Mouse (Mus musculus): ENCODE measurements around the gene Gm47955. TPM values are rescaled to one million over a fixed set of nuclear protein-coding genes. Genes with fewer than 3 reads are reported as not detected.
"Not testable (repeated sequence)": the region's sequence is repeated elsewhere in the genome, so short reads cannot be mapped to it uniquely, and the experiment has no call there.

Gene Gm47955
- total and polyA plus RNA-seq, 2 experiments from 2014 or later, result not detected

DNA sequence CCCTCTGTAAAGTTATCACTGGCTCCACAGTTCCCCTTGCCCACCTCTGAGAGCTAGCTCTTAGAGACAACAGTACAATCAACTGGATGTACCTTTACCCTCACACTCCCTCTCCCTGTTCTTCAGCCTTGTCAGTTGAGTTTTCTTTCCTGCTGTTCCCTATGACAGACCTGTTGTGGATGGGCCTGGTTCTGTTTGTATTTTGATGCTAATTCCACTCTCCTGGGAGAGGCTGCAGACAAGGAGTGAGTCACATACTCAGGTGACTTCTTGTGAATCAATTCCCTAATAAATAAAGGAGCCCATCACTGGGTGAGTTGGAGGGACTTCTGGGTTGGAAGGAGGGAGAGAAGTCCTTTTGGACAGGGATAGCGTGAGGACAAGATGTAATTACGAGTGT, 11.5 kb upstream of the Gm47955 start:
- H3K4me2 ChIP-seq (ENCODE audit: low read depth, low read length), result no peak overlapping the region
- no peaks in the 10 kb centered on the region for H3K9me3 ChIP-seq (ENCODE audit: low read length)
- no peaks in the 10 kb centered on the region for H3K36me3 ChIP-seq (ENCODE audit: insufficient read depth, low read length)
- ATAC-seq (no peak), DNase-seq (ENCODE audit: low spot score) (no peak)
- no peak overlapping the region for H3K9ac ChIP-seq (replicated peaks; ENCODE audit: low read length)
- H3K4me1 ChIP-seq (ENCODE audit: insufficient read depth, low read length), result no peaks in the 10 kb centered on the region
- H3K27me3 ChIP-seq (ENCODE audit: insufficient read depth, low read length), result no peaks in the 10 kb centered on the region
- no peak overlapping the region for H3K4me3 ChIP-seq (ENCODE audit: low read length)
- TF ChIP-seq CTCF (IDR thresholded peaks at IDR 0.05; ENCODE audit: low read depth), result no peak
- no peak overlapping the region for H3K27ac ChIP-seq
- 92% methylated on average over 2 of the region's 2 CpGs for WGBS

DNA sequence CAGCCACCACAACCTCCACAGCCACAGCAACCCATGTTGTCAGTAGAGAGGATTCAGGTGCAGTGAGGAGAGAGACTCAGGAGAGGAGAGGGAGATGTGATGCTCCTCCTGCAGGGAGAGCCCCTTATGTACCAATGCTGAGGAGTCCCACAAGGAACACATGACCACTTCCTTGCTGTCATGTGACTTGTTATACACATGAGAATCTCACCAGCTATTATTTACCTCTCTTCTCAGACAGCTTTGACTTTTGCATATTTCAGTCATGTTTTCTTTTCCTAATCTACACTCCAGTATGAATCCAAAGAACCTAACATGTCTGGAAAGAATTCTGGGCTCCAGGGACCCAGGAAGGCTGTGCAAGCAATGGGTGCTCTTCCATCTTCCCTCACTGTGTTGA, 4.2 kb upstream of the Gm47955 start, which contains the start of gene Gm7544:
TSS of gene Gm7544 (minus strand) at position 101 of the 400 bp plus-strand sequence.
- H3K36me3 ChIP-seq (ENCODE audit: insufficient read depth, low read length); H3K4me2 ChIP-seq (ENCODE audit: low read depth, low read length); H3K4me1 ChIP-seq (ENCODE audit: insufficient read depth, low read length); H3K27me3 ChIP-seq (ENCODE audit: insufficient read depth, low read length); H3K27ac ChIP-seq; H3K9me3 ChIP-seq (ENCODE audit: low read length); ATAC-seq; DNase-seq (ENCODE audit: low spot score); H3K9ac ChIP-seq (replicated peaks; ENCODE audit: low read length); H3K4me3 ChIP-seq (ENCODE audit: low read length): not testable (repeated sequence)

GRCm38 (mm10) chr1:82966413-82966812, 6.3 kb downstream of the Gm47955 start:
- WGBS, result 69% methylated on average over 3 of the region's 3 CpGs
- Histone ChIP-seq H3K9ac (replicated peaks; ENCODE audit: low read length) (no peak overlapping the region), H3K4me2 (ENCODE audit: low read depth, low read length) (no peak overlapping the region), H3K4me1 (ENCODE audit: insufficient read depth, low read length) (no peaks in the 10 kb centered on the region), H3K4me3 (ENCODE audit: low read length) (no peak overlapping the region), H3K27me3 (ENCODE audit: insufficient read depth, low read length) (no peaks in the 10 kb centered on the region), H3K27ac (no peak overlapping the region), H3K9me3 (ENCODE audit: low read length) (no peaks in the 10 kb centered on the region), H3K36me3 (ENCODE audit: insufficient read depth, low read length) (no peaks in the 10 kb centered on the region)
- DNase-seq (ENCODE audit: low spot score) (no peak), ATAC-seq (no peak)
- TF ChIP-seq CTCF (IDR thresholded peaks at IDR 0.05; ENCODE audit: low read depth), result no peak

DNA sequence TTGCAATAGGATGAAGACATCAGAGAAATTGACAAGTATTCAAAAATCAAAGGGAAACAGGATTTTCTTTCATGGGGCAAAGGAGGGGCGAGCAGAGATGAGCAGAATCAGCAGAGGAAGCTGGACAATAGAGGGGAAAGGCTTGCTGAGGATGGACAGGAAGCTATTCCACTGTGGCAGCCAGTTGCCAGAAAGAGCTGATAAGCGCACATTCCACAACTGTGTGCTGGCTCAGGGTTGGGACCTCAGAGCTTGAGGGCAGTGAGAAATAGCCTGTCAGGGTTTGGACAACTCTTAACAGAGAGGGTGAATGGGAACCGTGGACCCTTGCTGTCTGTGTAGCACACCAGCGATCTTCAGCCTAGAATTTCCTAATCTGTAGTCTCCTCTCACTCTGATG, 12.0 kb downstream of the Gm47955 start:
- Histone ChIP-seq H3K27me3 (ENCODE audit: insufficient read depth, low read length) (no peaks in the 10 kb centered on the region), H3K36me3 (ENCODE audit: insufficient read depth, low read length) (no peaks in the 10 kb centered on the region), H3K4me2 (ENCODE audit: low read depth, low read length) (no peak overlapping the region), H3K4me1 (ENCODE audit: insufficient read depth, low read length) (no peaks in the 10 kb centered on the region; the same call in 1 of the 2 replicates), H3K9me3 (ENCODE audit: low read length) (no peaks in the 10 kb centered on the region), H3K4me3 (ENCODE audit: low read length) (no peak overlapping the region), H3K27ac (no peak overlapping the region), H3K9ac (replicated peaks; ENCODE audit: low read length) (no peak overlapping the region)
- 64% methylated on average over 4 of the region's 4 CpGs for WGBS
- ATAC-seq, result no peak
- TF ChIP-seq CTCF (IDR thresholded peaks at IDR 0.05; ENCODE audit: low read depth), result no peak
- no peak for DNase-seq (ENCODE audit: low spot score)

DNA sequence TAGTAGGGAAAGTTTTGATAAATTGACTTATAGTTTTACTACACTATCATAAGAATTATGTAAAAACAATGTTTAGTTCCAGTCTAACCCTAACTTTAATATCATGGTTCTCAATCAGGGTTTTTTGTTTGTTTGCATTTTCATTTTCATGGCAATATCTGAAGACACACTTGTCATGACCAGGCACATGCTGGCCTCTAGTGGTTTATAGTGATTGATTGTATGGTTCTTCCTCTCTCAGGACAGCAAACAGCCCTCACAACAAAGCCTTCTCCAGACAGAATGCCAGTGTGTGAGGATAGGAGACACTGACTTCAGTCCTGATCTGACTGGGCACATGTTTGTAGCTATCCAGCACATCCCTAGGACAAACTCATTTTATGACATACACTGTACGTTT, 13.2 kb downstream of the Gm47955 start:
- Histone ChIP-seq H3K4me1 (ENCODE audit: insufficient read depth, low read length) (no peaks in the 10 kb centered on the region; the same call in 1 of the 2 replicates), H3K9me3 (ENCODE audit: low read length) (no peaks in the 10 kb centered on the region), H3K4me2 (ENCODE audit: low read depth, low read length) (no peak overlapping the region), H3K27me3 (ENCODE audit: insufficient read depth, low read length) (no peaks in the 10 kb centered on the region), H3K4me3 (ENCODE audit: low read length) (no peak overlapping the region), H3K9ac (replicated peaks; ENCODE audit: low read length) (no peak overlapping the region), H3K36me3 (ENCODE audit: insufficient read depth, low read length) (no peaks in the 10 kb centered on the region), H3K27ac (no peak overlapping the region)
- ATAC-seq (no peak), DNase-seq (ENCODE audit: low spot score) (no peak)
- WGBS, result 85% methylated on average over 1 of the region's 1 CpGs
- TF ChIP-seq CTCF (IDR thresholded peaks at IDR 0.05; ENCODE audit: low read depth), result no peak

GRCm38 (mm10) chr1:82973901-82974300, 13.8 kb downstream of the Gm47955 start:
- WGBS, result 82% methylated on average over 6 of the region's 6 CpGs
- ATAC-seq (no peak), DNase-seq (ENCODE audit: low spot score) (no peak)
- Histone ChIP-seq H3K9me3 (ENCODE audit: low read length) (no peaks in the 10 kb centered on the region), H3K4me3 (ENCODE audit: low read length) (no peak overlapping the region), H3K4me1 (ENCODE audit: insufficient read depth, low read length) (no peaks in the 10 kb centered on the region; the same call in 1 of the 2 replicates), H3K9ac (replicated peaks; ENCODE audit: low read length) (no peak overlapping the region), H3K27ac (no peak overlapping the region), H3K36me3 (ENCODE audit: insufficient read depth, low read length) (no peaks in the 10 kb centered on the region), H3K4me2 (ENCODE audit: low read depth, low read length) (no peak overlapping the region), H3K27me3 (ENCODE audit: insufficient read depth, low read length) (no peaks in the 10 kb centered on the region)
- TF ChIP-seq CTCF (IDR thresholded peaks at IDR 0.05; ENCODE audit: low read depth), result no peak

DNA sequence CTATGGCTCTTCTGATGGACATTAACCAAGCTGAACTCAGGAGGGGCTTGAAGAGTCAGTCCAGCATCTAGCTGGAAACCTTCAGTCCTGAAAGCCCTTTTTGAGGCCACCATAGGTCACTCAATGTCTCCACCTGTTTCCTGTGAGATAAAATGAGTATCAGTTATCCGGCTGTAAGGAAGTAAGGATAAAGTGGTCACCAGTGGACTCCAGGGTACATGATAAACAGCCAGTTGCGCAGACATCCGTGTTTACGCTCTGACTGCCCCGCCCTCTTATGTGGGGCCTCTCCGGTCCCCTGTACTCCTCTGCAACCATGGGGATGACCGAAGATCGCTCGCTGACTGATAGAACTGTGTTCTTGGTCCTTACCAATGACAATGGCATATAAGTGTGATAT, 14.3 kb downstream of the Gm47955 start:
- no peak overlapping the region for H3K4me3 ChIP-seq (ENCODE audit: low read length)
- DNase-seq (ENCODE audit: low spot score) (no peak), ATAC-seq (no peak)
- H3K27me3 ChIP-seq (ENCODE audit: insufficient read depth, low read length), result no peaks in the 10 kb centered on the region
- no peak overlapping the region for H3K9ac ChIP-seq (replicated peaks; ENCODE audit: low read length)
- no peak for TF ChIP-seq CTCF (IDR thresholded peaks at IDR 0.05; ENCODE audit: low read depth)
- no peaks in the 10 kb centered on the region for H3K9me3 ChIP-seq (ENCODE audit: low read length)
- H3K4me1 ChIP-seq (ENCODE audit: insufficient read depth, low read length), result no peaks in the 10 kb centered on the region; the same call in 1 of the 2 replicates
- no peak overlapping the region for H3K4me2 ChIP-seq (ENCODE audit: low read depth, low read length)
- no peaks in the 10 kb centered on the region for H3K36me3 ChIP-seq (ENCODE audit: insufficient read depth, low read length)
- 91% methylated on average over 9 of the region's 9 CpGs for WGBS
- no peak overlapping the region for H3K27ac ChIP-seq

All from hindbrain, postnatal 0 days (tissue).